Mouse (Mus musculus) right cerebral cortex, adult 2 months (tissue): ENCODE measurements around the gene Fbxw5.

Experiments used
- DNase-seq, 2 experiments: peaks; one replicate each; pipeline ENCODE4 v3.0.0; 2021 to 2022; ENCODE audit warnings: low spot score in 2 of 2

The Fbxw5 gene

DNA sequence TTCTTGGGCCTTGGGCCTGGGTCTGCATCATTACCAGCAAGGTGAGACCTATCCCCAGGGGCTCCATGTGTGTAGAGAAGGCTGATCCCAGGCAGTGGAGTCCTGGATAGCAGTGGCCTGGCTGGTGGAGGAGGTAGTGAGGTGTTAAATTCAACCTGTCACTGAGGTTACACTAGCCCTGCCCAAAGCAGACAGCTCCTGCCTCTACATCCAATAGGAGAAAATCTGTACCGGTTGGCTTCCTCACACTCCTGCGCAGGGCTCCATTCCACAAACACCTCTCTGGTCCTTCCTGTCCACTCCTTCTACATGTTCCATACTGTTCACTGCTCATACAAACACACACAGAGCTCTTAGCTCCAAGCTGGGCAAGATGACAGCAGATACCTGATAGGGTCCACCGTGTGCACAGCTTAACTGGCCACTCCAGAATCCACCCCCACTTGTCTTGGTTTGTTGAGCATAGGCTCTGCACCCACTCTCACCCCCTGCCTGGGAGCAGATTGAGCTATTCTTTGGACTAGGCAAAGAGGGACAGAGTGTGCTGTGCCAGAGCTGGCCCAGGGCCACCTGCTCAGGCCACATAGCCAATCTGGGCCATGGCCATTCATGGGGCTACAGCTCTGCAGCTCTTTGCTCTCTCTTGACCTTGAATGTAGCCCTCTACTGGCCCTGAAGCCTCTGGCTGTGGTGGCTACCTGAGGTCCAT, 22.4 kb upstream of the Fbxw5 start:
- DNase-seq: peak in 1 of 2 experiments; percentile 50

DNA sequence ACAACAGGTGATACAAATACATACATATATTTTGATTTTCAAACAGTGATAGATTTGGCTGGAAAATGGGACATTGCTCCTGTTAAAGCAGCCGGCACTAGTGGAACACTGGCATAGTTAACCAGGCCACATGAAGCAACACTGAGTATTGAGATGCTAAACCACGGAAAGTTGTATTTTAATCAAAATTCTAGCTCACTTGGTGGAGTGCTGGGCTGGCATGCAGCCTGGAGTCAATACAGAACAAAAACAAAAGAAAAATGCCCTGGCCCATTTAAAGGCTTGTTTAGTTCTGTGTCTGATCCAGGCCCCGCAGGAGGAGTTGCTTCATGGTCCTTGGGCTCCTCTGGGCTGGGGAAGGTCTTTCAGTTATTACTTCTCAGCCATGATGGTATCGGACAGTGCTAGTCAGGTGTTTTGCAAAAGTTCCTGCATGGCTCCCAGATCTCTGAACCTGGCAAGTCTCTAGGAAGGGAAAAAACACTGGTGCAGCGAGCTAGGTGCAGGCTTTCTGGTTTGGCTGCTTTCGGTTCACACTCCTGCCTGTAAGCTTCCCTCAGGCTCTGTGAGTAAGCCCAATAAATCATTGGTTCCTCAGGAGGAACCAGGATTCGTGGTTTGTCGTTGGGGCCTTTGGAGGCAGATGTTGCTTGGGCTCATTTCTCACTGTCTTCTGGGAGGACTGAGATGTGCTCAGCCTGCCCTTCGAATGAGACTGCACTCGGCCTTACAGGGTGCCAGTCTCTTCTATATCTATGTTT, 20.8 kb upstream of the Fbxw5 start:
- DNase-seq: no peak

DNA sequence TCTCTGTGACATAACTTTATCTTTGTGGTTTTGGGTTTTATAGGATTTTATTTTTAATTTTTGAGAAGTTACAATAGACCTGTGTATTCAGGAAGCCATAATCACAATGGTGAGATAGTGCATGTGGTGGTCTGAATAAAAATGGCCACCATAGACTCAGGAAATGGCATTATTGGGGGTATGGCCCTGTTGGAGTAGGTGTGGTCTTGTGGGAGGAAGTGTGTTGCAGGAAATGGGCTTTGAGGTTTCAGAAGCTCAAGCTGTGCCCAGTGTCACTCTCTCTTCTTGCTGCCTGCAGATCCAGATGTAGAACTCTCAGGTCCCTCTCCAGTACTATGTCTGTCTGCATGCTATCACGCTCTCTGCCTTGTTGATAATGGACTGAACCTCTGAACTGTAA, 20.0 kb upstream of the Fbxw5 start:
- DNase-seq: no peak

DNA sequence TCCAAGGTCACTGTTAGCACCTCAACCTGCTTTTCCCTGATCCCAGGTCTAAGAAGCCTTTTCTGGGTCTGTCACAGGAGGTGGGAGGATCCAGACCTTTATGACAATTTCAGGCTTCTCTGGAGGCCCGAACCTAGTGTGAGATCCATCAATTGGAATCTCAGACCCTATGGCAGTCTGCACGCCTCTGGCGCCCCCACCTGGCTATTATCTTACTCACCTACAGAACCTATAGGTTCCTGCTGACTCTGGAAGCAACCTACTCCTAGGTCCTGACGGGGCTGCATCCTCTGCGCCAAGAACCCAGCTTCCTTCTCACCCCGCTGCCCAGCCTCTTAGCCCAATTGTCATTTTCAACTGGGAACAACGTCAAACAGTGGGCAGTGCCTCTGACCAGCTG, 17.6 kb upstream of the Fbxw5 start:
- DNase-seq: peak in 1 of 2 experiments; percentile 42

DNA sequence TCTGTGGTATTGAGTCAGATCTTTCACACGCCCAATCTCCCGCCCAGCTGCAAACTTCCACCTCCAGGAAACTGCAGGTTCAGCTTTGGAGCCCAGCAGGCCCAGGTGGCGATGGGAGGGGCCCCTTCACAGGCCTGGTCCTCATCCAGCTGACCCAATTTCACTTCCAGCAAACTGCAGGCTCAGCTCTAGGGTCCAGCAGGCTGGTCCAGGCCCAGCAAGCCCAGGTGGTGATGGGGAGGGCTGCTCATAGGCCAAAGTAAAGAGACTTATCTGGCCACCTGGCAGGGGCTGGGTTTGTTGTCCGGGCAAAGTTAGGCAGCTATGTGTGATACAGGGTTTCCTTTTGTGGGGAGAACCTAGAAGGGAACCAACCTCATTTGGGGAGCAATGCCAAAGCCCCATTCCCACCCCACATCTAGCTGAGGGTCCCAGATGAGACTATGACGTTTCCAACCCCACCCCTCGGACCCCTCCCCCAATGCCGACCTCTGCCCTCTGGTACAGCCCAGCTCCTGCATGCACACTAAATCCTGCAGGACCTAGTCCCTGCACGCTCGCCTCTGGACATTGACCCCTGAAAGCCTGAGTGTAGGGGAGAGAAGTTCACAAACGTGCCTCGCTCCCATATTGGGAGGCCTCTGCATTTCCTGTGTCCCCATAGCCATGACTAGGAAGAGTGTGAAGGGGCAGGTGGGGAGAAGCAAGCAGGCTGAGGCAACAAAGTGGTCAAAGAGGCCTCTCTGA, 15.5 kb upstream of the Fbxw5 start:
- no peak for DNase-seq

DNA sequence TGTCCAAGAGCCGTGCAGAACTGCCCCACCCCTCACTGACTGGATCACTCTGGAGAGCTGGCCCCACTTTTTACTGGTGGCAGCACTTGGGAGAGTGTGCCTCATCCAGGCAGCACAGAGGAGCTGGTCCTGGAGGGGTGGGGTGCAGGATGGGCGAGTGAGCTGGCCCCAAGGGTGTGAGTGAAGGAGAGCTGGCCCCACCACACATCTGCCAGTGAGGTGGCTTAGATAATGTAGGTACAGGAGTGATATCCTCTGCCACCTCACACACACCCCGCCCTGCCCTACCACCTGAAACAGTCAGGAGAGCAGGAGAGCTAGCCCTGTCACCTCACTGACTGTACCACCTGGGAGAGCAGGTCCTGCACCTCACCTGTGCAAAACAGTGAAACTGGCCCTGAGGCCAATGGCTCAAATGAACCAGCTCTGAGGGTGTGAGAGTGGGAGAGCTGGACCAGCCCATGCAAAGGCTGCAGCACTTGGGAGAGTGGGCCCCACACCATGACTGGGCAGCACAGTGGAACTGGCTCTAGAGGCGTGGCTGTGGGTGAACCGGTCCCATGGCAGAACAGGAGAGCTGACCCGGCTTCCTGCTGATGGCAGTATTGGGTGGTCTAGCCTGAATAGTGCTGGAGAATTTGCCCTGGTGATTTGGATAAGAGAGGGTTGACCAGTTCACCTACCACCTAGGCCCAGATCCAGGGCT, 12.4 kb upstream of the Fbxw5 start:
- DNase-seq: no peak

DNA sequence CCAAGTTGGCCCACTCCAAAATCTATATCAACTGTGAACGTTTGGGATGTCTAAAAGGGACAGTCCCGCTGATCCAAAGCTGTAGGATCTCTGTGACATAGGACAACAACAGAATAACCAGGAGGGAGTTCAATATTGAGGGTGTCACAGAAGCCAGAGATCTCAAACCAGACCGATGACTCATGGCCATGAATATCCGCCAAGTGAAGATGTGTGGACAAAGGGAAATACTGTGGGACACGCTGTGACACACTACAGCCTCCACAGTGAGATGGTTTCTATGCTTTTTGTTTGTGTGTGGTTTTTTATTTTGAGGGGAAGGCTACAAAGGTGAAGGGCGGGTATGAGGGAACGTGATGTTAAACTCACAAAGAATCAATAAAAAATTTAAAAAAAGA, 11.9 kb upstream of the Fbxw5 start:
- no peak for DNase-seq

DNA sequence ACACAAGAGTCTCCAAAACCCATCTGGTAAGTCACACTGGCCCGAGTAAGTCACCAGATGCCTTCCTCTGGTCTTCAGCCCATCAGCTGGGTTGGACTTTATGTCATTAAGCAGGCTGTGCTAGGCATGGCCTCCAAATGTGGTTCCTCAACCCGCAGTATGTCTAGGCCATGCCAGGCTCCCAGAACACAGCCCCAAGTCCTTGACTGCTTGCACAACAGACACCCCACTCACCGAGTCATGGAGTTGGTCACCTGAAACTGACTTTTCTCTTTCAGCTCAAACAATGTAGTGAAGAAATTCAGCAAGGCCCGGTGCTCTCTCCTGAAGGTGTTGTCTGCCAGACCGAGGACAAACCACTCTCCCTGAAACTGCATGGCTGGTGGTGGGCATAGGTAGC, 7.6 kb upstream of the Fbxw5 start:
- DNase-seq: no peak

DNA sequence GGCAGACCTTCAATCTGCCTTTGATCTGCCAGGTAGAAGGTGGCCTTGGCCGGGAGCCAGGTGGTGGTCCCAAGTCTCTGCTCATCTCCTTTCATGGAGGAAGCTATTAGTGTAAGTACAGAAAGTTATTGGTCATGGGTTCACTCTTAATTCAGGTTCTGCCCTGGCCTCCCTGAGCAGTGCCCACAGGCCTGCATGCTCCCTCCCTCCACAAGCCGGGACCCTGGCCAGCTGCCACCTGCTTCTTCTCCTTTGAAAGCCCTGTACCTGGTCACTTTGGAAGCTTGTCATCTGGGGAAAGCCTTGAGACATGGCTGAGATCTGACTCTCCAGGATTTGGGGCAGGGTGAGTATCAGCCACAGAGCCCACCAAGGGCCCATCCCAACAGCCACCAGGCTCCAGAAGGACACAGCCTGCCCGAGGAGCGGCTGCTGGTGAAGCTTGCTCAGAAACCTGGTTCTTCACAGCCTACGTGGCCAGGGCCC, 7.0 kb upstream of the Fbxw5 start, which contains the start of gene Lcn12:
Lcn12 (minus strand) TSS at position 436 of the 486 bp plus-strand sequence.
- no peak for DNase-seq

DNA sequence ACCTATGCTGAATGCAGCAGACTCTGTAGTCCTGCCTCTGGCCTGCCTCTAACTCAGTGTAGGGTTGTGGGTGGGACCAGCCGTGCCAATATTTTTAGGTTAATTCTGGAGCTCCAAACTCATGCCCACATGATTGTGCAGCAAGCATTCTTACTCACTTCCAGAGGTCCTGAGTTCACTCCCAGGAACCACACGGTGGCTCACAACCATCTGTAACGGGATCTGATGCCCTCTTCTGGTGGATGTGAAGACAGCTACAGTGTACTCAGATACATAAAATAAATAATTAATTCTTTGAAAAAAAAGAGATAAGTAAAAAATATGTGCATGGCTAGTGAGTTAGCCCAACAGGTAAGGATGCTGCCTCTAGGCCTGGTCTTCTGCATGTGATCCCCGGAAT, 4.1 kb upstream of the Fbxw5 start:
- peak; percentile 25 to 37 for DNase-seq

DNA sequence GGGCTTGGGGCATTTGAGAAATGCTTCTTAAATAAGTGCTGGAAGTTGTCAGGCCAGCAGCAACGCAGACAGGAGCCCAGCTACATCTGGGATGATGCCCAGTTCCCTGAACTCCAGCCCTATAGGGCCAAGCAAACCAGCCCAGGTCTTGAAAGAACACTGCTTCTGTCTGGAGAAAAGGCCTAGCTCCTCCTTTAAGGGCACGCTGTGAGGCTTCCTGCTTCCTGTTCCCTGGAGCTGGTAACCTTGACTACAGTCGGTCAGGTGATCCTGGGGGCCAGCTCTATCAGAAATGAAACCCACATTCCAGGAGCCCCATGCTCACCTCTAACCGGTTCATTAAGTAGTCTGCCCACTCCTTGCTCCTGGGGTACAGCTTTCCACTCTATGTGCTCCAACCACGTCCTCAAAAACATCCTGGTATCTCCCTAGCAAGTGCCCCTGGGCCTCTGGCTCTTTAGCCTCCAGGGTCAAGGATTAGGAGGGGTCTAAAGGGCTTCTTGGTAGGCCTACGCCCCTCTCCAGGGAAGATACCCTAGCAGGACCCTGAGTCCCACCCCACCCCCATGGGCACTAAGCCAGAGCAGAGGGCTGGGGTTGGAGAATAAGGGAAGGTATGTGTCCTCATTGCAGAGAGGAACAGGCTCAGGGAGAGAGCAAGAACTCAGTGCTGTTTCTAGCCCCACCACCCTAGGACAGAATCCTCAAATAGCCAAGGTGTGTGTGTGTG, 2.5 kb upstream of the Fbxw5 start:
- DNase-seq: no peak

DNA sequence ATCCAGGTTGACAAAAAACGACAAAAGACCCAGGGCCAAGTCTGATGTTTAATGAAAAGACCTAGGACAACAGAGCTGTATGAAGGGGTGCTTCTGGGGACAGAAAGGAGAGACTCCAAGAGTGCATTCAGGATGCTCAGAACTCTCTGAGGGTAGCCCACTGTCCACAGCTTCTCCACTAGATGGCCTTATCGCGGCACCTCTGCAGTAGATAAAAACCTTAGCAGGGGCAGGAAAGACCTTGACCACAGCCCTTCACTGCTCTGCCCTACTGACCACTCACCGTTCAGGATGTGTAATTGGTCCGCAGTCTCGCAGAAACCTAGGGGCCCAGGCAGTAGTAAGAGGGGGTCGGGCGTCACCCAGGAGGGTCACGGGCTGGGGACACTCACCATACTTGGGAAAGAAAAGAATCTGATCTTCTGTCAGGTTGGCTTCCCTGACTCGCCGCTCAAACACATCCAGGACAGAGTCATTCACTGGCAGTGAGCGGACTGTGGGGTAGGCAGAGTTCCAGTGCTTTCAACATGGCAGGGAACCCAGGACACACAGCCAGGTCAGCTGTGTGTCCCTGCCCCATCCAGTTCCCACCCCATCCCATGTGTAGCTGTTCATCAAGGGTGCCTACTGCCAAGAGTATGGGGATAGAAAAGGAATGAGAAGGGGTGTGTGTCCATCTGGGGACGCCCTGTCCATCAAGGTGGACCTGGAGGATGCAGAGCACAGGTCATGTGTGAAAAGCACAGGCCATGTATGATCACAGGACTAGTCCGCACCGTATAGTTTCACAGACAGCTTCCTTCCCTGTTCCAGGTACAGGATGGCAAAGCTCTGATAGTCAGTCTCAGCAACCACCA, 1.7 kb upstream of the Fbxw5 start:
- DNase-seq: no peak

DNA sequence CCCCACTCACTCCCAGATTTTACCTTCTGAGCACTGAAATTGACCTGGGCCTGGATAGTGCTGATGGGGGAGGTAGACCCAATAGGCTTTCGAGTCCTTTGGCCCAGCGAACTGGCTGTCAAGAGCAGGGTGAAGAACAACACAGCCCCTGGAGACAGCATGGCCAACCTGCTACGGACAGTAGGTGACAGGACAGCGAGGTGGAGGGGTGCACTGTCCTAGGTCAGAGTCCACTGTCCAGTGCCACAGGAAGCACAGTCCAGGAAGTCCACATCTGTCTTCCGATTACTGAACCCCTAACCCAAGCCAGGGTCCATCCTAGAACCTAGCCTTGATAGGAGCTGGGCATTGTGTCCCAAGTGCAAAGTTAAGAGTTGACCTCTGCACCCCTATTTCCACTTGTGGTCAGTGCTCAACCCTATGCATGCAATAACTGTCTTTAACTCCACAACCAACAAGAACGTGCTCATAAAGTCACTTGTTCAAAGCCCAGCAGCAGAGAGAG, 427 bp upstream of the Fbxw5 start:
- no peak for DNase-seq

DNA sequence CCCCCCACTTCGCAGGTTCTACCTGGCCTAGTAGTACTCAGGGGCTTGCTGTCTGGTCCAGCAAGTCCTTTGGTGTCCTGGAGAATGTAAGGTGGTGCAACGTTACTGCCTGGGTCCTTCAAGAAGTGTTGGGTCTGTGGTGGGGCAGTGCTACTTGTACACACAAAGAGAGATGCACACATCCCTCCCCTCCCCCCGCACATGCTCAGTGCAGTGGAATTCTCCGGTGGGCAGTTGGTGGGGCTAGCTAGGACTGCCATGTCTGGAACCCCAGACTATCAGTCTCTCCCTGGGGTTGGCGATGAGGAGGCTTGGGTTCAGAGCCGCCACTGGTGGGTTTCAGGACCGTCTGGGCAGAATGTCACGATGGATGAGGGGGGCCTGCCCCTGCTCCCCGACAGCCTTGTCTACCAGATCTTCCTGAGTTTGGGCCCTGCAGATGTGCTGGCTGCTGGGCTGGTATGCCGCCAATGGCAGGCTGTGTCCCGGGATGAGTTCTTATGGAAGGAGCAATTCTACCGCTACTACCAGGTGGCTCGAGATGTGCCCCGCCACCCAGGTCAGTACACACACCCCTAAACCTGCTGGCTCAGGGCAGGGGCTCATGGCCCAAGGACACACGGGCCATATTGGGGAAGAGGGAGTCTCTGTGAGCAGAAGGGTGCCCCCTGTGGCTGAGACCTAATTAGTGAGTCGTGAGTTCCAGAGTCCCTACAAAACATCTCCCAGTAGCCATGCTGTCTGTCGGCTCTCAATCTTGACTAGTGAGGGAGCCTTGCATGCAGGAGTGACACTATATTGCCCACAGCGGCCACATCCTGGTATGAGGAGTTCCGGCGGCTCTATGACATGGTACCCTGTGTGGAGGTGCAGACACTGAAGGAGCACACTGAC, 1.3 kb downstream of the Fbxw5 start, which contains the start of gene C8g:
C8g (minus strand) TSS at position 127 of the 894 bp plus-strand sequence.
- DNase-seq: no peak

DNA sequence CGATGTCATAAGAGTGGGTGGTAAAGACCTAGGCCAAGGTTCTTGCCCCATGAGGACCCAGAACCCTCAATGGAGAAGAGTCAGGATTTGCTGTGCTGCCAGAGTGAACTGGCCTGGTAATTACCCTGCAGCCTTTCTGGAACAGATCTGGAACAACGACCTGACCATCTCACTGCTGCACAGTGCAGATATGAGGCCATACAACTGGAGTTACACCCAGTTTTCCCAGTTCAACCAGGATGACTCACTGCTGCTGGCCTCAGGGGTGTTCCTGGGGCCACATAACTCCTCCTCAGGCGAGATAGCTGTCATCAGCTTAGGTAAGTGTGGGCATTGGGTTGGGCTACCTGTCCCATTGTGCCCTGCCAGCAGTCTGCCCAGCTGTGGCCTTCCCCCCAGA, 2.2 kb downstream of the Fbxw5 start:
- DNase-seq: no peak

DNA sequence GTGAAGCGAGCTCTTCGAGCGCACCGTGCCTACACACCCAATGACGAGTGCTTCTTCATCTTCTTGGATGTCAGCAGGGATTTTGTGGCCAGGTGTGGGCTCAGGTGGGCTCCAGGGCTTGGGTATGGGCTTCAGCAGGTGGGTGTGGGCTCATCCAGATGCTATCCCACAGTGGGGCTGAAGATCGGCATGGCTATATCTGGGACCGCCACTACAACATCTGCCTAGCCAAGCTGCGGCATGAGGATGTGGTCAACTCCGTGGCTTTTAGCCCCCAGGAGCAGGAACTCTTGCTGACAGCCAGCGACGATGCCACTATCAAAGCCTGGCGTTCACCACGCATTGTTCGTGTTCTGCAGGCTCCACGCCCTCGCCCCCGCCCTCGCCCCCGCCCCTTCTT, 4.0 kb downstream of the Fbxw5 start:
- no peak for DNase-seq

DNA sequence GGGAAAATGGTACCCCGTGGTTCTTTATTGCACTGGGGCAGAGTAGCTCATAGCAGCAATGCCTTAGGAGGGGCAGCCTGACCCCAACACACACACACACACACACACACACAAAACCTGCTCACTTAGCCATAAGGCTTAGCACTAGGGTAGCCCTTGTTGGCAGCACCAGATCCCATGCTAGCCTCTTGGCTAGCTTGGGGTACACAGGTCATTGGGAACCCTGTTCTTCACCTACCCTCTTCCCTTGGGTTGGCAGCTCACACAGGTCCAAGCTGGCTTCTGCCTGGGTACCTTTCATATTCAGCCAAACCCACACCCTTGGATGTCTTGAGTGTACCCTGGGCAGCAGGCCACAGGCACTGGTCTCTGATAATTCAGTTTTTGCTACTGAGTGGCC, 4.5 kb downstream of the Fbxw5 start:
- DNase-seq: no peak

DNA sequence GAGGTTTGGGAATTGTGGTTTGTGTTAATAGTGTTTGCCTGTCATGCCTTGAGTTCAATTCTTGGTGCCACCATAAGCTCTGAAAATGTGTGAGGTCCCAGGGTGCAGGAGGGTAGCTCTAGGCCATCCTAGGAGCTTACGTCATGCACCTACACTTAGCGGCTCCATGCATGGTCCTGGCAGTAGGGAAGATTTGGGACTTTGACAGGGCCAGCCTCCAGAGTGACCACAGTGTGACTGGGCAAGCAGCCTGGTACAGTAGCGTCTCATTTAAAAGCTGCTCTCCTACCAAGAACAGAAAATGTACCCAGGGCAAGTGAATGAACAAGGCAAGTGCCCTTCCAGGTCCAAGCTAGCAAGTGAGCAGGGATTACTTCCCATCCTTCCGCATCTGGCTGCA, 5.3 kb downstream of the Fbxw5 start:
- no peak for DNase-seq

DNA sequence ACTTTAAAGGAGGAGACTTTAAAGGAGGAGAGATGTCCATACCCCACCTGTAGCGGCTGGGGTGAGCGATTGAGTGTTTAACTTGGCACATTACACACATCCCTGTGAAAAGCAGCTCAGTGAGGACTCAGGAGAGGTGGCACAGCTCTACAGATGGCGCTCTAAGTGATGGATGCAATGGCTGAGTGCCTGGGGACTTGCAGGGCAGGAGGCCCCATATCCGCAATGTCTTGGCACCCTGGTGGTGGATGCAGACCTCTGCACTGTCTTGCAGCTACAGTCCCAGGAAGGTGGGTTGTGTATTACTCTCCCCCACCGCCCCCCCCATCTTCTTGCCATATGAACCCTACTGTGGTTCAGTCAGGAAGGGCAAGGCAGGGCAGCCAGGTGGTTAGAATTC, 6.4 kb downstream of the Fbxw5 start:
- no peak for DNase-seq
